Mouse (Mus musculus) cerebellum, postnatal 4 days (tissue): Measurements from ENCODE around the gene Gm49333.

Experiments
- DNase-seq, 2 experiments: peaks; one replicate each; pipeline ENCODE4 v3.0.0; 2022; ENCODE audit warnings: low spot score in 2 of 2, mixed read lengths in 1 of 2

The Gm49333 gene

GRCm38 (mm10) chr16:20677974-20678675 lies 66.7 kb downstream of the Gm49333 start:
- peak in 1 of 2 experiments; percentile 49 for DNase-seq

GRCm38 (mm10) chr16:20690774-20691173 lies 79.4 kb downstream of the Gm49333 start:
- no peak for DNase-seq

- no peak for DNase-seq
These were observed 80.2 kb downstream of the Gm49333 start for GRCm38 (mm10) chr16:20691617-20692016.

GRCm38 (mm10) chr16:20692241-20692965 lies 81.0 kb downstream of the Gm49333 start:
- no peak for DNase-seq

GRCm38 (mm10) chr16:20693111-20693701 lies 81.8 kb downstream of the Gm49333 start, which contains the start of gene Fam131a:
TSS of gene Fam131a (plus strand) at chr16:20693241.
- peak; percentile 84 to 92 for DNase-seq

GRCm38 (mm10) chr16:20694781-20695180 lies 83.4 kb downstream of the Gm49333 start:
- DNase-seq, result no peak
